Mouse (Mus musculus) megakaryocyte, adult 5-6 weeks (primary cell): ENCODE measurements around the gene Elk3. TPM values are rescaled to one million over a fixed set of nuclear protein-coding genes. Genes with fewer than 3 reads are reported as not detected.

Experiments
- ATAC-seq: 2 replicates; pipeline ENCODE4 v1.8.0; 2016; ENCODE audit warnings: mild to moderate bottlenecking, inconsistent platforms; ENCODE audit not compliant: poor library complexity, severe bottlenecking
- total RNA-seq, 2 experiments: library from RNA; stranded (forward) in 1 of 2; stranded (reverse) in 1 of 2; fragments of 153-499, 151-499 nt in 1 of 2; fragments of 221-1000, 200-1000 nt in 1 of 2; gene quantifications; 2 replicates each; pipeline versions ENCODE4 v1.2.3 to v1.2.4; 2015 to 2017

Gene Elk3
- total RNA-seq, 2 experiments from 2014 or later, result 19.8 to 29.4 TPM

DNA sequence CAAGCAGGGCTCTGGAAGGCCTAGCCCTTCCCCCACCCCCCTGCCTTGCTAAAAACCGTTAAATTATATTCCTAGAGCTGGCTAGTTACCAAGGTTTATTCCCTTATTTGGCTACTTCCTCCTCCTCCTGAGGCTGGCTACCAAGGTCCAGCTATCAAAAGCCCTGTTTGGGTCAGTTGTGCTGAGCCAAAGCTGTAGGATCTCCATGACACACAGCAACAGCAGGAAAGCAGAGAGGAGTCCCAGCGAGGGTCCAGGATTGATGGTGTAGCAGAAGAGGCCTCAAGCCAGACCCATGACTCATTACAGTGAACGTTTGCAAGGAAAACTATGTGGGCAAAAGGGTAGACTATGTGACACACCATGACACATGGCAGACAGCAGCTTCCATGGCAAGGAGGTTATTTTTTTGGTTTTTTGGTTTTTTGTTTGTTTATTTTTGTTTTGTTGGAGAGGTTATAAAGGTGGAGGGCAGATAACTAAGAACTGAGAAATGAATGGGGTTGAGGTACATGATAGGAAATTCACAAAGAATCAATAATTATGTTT lies 21.4 kb upstream of the Elk3 start:
- ATAC-seq, result no peak

DNA sequence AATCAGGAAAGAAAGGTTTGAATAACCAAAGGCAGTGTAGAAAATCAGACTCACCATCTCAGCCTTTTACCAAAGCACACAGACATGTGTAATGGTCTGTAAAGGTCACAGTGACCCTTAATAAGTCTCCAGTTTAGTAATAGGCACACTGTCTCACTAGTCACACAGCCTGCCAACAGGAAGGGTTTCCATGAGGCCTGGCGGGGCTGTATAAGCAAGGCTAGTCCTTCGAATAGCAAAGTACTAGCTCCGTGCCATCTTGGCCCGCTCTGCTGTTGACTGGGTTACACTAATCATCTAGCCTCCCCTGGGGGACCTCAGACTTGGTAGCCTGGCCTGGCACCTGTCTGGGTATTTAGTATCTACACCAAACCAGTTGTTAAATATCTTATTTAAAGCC lies 20.6 kb upstream of the Elk3 start:
- no peak for ATAC-seq

DNA sequence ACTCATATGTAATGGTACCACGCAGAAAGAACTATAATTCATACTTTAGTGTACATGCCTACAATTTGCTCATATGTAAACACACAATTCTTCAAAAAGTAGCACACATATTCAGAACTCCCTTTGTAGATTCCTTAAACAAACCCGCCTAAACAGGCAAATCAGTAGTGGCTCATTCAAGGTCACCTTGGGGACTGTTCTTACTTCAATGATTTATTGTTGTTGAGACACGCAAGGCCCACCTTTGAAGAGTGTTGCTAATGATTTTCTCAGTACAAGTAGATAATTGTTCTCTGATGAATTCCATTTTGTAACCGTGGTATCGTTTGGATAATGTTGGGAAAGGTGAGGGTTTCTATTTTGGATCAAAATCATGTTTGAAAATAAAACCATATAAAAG lies 17.4 kb upstream of the Elk3 start:
- no peak for ATAC-seq

DNA sequence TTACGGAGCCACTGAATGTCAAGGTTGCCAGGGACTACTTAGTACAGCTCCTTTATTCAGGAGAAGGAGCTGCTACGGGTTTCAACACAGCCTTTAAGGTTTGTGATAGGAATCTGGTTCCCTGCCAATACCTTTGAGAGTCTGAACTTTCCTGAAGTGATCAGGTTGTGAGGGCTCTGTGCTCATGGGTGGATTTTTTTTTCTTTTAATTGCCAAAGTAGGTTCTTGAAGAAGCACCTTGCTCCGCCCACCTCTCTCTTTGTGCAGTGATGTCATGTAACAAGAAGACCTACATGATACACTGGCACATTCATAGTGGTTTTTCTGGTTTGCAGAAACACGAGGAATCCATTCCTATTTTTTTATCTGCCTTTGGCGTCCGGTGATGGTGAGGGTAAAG lies 16.3 kb upstream of the Elk3 start:
- ATAC-seq, result no peak

GRCm38 (mm10) chr10:93326741-93327100 lies 15.8 kb upstream of the Elk3 start:
- peak; percentile 20 for ATAC-seq

DNA sequence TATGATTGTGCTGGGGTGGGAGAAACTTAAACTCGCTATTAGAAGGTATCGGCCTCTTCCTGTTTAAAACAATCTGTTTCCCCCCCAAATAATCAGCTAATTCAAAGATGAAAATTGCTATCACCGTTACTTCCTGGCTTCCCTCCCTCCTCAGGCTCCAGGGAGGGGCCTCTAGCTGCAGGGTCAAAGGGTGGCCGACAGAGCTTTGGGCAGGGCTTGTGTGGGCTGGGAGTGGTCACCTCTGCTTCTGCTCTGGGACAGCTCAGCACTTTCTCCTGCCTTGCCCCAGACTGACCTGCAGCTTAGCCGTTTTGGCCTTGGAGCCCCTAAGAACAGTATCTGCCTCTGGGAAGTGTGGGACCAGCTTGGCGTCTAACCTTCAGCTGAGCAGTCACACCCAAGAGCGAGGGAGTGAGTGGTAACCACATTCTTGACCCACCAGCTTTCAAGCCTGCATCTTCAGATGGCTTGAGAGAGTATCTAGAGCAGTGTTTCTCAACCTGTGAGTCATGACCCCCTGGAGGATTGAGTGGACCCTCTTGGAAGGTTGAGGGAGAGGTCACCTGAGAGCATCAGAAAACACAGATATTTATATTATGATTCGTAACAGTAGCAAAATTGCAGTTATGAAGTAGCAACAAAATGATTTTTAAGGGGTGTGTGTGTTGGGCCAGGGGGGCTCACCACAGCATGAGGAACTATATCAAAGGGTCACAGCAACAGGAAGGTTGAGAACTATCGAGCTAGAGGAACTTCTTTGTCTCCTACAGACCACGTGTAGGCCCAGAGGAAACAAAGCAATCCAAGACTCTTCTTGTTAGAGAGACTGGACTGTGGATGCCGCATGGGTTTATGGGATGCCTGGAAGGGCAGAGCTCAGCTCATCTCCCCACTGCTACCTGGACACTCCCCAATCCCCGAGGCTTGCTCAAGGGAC lies 15.1 kb upstream of the Elk3 start:
- ATAC-seq, result peak; percentile 95

- peak; percentile 48 for ATAC-seq
These were observed 14.4 kb upstream of the Elk3 start for GRCm38 (mm10) chr10:93325369-93325768.

GRCm38 (mm10) chr10:93324438-93324837 lies 13.5 kb upstream of the Elk3 start:
- ATAC-seq, result no peak

GRCm38 (mm10) chr10:93323659-93324058 lies 12.7 kb upstream of the Elk3 start:
- no peak for ATAC-seq

DNA sequence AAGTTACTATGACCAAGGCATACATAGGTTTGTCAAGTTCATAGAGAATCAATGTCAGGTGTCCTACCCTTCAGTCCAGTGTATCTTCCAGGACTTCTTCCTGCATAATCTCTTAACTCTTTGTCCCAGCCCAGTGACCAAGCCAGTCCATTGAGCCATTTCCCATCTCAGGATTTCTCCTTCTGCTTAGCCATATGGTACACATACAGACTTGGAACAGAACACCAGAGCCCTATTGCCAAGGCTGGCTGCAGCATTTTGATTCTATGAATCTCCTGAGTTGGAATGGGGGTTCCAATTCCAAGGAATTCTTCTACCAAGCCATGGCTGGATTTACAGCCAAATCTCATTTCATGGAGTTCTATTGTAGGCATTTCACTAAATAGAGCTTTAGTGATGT lies 10.8 kb upstream of the Elk3 start:
- ATAC-seq, result no peak

- ATAC-seq, result no peak
These were observed 9.2 kb upstream of the Elk3 start for GRCm38 (mm10) chr10:93320148-93320547.

DNA sequence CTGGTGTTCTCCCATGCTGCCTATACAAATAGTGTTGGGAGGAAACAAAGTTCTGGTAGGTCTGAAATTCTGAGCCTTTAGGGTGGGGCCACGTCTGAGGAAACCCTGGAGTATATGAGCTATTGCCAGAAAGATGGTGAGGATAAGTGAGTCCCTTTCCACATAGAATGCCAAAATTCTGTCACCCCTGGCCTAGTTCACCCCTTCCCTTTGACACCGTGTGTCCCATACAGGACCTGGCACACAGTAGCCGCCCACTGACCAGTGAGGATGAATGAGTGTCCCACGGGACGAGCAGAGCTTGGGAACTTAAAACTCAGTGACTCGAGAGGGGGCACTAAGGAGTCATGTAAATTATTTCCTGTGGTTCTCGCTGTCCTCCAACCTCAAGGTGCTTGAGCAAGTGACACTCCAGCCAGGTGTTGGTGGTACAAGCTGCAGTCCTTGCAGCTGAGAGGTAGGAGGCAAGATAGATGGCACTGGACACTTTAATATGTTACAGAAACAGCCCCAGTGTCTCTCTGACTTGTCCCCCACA lies 8.7 kb upstream of the Elk3 start:
- no peak for ATAC-seq

GRCm38 (mm10) chr10:93316909-93317308 lies 6.0 kb upstream of the Elk3 start:
- ATAC-seq, result peak; percentile 60

DNA sequence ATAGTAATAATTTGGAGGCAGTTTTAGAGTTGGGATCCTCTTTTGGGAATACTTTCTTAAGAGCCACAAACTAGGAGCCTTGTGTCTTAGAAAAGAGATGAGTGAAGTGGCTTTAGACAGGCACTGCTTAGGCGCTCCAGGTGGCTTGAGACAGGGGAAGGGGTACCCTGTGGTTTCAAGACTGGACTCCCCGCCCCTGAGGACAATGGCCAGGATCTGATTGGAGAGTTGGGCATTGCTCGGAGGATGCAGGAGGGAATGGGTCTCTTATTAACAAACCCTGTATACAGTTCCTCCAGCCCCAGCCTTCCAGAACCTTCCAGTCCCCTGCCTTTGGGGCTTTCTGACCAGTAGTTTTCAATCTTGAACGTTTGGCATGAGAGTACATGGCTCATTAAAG lies 641 bp upstream of the Elk3 start:
- no peak for ATAC-seq

DNA sequence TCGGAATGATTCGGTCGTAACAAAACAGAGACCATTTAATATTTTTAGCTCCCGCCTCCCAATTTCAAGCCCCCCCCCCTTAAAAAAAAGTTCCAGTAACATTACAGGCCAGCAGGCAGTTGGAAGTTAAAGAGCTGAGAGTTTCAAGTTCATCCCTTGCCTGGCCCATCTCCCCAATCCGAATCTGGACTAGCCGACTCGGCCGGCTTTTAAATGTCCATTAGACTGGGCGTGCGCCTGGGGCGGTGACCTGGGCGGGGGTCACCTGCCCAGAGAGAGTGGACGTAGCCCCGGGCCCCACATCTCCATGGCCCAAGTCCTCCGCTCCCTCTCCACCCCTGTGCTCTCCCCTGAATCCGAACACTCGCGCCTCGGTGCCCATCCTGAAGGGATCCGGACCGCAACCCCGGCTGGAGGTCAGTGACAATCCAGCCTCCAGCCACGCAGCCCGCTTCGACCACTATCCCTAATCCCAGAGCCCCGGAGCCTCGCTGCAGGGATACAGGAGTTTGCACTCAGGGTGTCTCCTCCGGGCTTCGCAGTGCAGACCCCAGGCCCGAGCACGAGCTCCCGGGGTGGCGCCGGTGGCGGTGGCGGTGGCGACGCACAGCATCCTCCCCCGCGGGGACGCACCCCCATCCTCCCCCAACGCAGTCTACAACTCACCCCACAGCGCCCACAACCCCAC lies 857 bp downstream of the Elk3 start:
- ATAC-seq, result peak; percentile 60

GRCm38 (mm10) chr10:93309131-93309933 lies 1.6 kb downstream of the Elk3 start:
- ATAC-seq, result 0 out of 2 replicates have a peak, but pooled peaks have one; percentile 49

DNA sequence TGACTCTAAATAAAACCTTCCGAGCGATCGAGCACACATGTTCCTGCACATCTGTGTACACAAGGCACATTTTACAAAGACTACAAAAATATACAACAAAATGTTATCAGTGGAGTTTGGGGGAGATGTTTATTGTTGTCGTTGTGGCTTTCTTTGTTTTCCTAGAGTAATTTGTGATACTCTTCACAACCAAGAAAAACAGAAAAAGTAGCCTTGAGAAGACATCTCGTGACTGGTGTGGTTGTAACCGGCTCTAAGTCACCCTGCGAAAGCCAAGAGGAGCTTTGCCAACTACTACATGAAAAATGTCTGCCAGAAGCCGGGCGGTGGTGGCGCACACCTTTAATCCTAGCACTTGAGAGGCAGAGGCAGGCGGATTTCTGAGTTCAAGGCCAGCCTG lies 4.6 kb downstream of the Elk3 start:
- ATAC-seq, result no peak

DNA sequence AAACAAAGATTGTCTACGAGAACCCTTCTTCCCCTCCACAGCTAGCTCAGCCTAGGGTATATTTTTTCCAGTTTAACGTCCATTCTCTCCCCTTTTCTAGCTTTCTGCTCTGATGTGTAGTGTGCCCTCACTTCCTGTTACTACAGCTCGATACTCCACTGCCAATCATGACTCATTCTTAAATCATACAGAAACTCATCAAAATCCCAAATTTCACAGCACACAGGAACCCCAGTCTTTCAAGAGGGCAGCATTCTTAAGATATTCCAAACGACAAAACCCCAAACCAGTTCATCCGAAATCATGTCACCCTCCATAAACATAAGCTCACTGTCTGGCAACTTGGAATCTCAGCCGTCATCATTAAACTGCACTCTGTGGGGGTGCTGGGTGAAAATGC lies 5.0 kb downstream of the Elk3 start:
- no peak for ATAC-seq

GRCm38 (mm10) chr10:93303231-93303630 lies 7.7 kb downstream of the Elk3 start:
- ATAC-seq, result no peak

GRCm38 (mm10) chr10:93301831-93302230 lies 9.1 kb downstream of the Elk3 start:
- no peak for ATAC-seq

DNA sequence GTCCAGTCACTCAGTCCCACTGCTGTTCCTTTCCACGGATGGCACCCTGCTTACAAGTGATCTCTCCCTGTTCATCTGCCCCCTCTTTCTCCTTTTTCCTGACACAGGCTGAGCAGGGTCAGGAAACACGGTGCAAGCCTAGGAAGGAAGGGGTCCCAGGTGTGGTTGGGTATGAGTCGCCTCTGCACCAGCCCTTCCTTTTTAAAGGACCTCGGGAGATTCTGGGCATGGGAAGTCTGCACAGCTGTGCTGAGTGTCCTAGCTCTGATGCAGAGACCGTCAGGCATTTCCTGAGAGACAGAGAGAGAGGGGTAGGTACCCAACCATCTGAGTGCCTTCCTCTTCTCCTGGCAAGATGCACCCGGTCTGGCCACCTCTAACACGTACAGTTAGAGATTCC lies 12.7 kb downstream of the Elk3 start:
- ATAC-seq, result no peak
